Mouse (Mus musculus): ENCODE measurements around the gene Kcnj2.

Gene Kcnj2

GRCm38 (mm10) chr11:111091117-111091516 is 25.2 kb downstream of the Kcnj2 start:
- DNase-seq (ENCODE audit: low read depth) = no peak

- DNase-seq (ENCODE audit: low read depth) = no peak
Observed at GRCm38 (mm10) chr11:111092967-111093366, 27.0 kb downstream of the Kcnj2 start.

- DNase-seq (ENCODE audit: low read depth) = no peak
Observed at GRCm38 (mm10) chr11:111096612-111097011, 30.6 kb downstream of the Kcnj2 start.

- no peak for DNase-seq (ENCODE audit: low read depth)
Observed at GRCm38 (mm10) chr11:111100131-111100530, 34.2 kb downstream of the Kcnj2 start.

- no peak for DNase-seq (ENCODE audit: low read depth)
Observed at GRCm38 (mm10) chr11:111100651-111101050, 34.7 kb downstream of the Kcnj2 start.

GRCm38 (mm10) chr11:111101620-111102176 is 35.7 kb downstream of the Kcnj2 start:
- no peak for DNase-seq (ENCODE audit: low read depth)

GRCm38 (mm10) chr11:111104422-111104821 is 38.5 kb downstream of the Kcnj2 start:
- DNase-seq (ENCODE audit: low read depth) = no peak

GRCm38 (mm10) chr11:111108130-111108529 is 42.2 kb downstream of the Kcnj2 start:
- no peak for DNase-seq (ENCODE audit: low read depth)

GRCm38 (mm10) chr11:111121514-111121913 is 55.5 kb downstream of the Kcnj2 start:
- no peak for DNase-seq (ENCODE audit: low read depth)

GRCm38 (mm10) chr11:111123324-111123723 is 57.4 kb downstream of the Kcnj2 start:
- DNase-seq (ENCODE audit: low read depth) = no peak

- no peak for DNase-seq (ENCODE audit: low read depth)
Observed at GRCm38 (mm10) chr11:111125963-111126362, 60.0 kb downstream of the Kcnj2 start.
